Mouse (Mus musculus): ENCODE results near the gene Tbc1d32. TPM values are rescaled to one million over a fixed set of nuclear protein-coding genes. Genes with fewer than 3 reads are reported as not detected.

The Tbc1d32 gene
- polyA plus RNA-seq, 1 experiment from 2014 or later, result 1.6 TPM

DNA sequence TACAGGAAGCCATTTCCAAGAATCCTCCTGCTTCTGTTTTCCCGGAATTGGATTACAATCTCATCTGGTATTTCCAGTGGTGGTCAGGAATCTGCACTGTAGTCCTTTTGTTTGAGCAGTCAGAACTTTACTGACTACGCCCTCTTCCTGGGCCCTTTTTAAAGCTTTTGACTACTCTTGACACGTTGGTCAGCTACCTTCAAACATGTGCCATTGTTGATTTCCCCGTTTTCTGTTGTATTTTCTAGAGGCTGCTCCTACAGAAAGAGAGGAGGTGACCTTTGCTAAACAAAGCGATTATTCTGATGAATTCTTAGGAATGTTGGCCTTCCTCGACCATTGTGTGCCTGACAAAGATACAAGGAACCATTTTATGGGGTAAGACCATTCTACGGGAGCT, 250.5 kb downstream of the Tbc1d32 start:
- WGBS, result 70% methylated on average over 7 of the region's 7 CpGs
- H3K4me2 ChIP-seq (replicated peaks; ENCODE audit: low read depth), result no peak overlapping the region
- no peak overlapping the region for H3K9ac ChIP-seq (ENCODE audit: low read length)

More for the DNA sequence above, 250.5 kb downstream of the Tbc1d32 start:
- no peak for TF ChIP-seq EP300 (optimal IDR thresholded peaks at IDR 0.05)
- no peak for TF ChIP-seq CTCF (IDR thresholded peaks at IDR 0.05; ENCODE audit: low read depth)
- no peak for ATAC-seq (ENCODE audit: low FRiP score, low TSS enrichment)
- H3K4me1 ChIP-seq (replicated peaks; ENCODE audit: control insufficient read depth, insufficient read depth), result no peaks in the 10 kb centered on the region
- no peaks in the 10 kb centered on the region for H3K27me3 ChIP-seq (ENCODE audit: control insufficient read depth, insufficient read depth, low read length)
- no peaks in the 10 kb centered on the region for H3K36me3 ChIP-seq (ENCODE audit: control insufficient read depth, insufficient read depth, low read length)
- DNase-seq (ENCODE audit: low spot score), result no peak
- H3K4me3 ChIP-seq (ENCODE audit: low read depth, low read length), result no peak overlapping the region
- no peak overlapping the region for H3K27ac ChIP-seq (replicated peaks)
- H3K9me3 ChIP-seq (ENCODE audit: control insufficient read depth, low read length), result no peaks in the 10 kb centered on the region

Other genes with a start within 250 kb of the Tbc1d32 start
- gene Msl3l2, start 121.8 kb downstream of the Tbc1d32 start, polyA plus RNA-seq (2015; fragmentation: Nextera tagmentation; extraction: Ambion mirVana), result 2.8 and 2.9 TPM in 2 replicates
- gene Gja1, start 148.6 kb upstream of the Tbc1d32 start, polyA plus RNA-seq (2015; fragmentation: Nextera tagmentation; extraction: Ambion mirVana), result 136 and 141 TPM in 2 replicates